Mouse (Mus musculus): Measurements from ENCODE around the gene Ssh2. TPM values are rescaled to one million over a fixed set of nuclear protein-coding genes. Genes with fewer than 3 reads are reported as not detected.
"Not testable (repeated sequence)": the region's sequence is repeated elsewhere in the genome, so short reads cannot be mapped to it uniquely, and the experiment has no call there.

Ssh2 gene
- total RNA-seq, 2 experiments from 2014 or later: 84.5 to 104 TPM

DNA sequence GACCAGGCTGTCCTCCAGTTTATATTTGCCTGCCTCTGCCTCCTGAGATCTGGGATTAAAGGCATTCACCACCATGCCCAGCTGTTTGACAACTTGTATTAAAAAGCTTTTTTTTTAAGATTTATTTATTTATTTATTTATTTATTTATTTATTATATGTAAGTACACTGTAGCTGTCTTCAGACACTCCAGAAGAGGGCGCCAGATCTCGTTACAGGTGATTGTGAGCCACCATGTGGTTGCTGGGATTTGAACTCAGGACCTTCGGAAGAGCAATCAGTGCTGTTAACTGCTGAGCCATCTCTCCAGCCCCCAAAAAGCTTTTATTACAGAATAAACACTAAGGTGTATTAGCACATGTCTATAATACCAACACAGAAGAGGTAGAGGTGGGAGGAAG is 172.1 kb downstream of the Ssh2 start:
- not testable (repeated sequence) for ATAC-seq (ENCODE audit: poor library complexity, severe bottlenecking)

DNA sequence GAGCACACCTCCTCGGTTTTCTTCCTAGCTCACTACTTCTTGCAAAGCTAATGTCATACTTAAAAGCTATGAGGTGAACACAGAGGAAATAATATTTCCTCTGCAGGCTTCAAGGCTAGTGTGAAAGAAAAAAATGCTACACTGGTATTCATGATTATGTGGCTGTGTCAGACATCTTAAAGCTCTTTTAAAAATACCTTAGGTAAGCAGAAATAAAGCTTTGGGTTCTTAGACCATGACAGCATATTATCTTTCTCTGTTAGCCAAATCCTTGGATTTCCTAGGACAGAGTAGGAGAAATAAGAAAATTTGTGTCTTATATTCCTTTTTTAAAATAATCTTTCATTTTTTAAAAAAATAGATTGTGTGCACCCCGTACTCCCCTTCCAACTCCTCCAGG is 179.5 kb downstream of the Ssh2 start:
- no peak for ATAC-seq (ENCODE audit: poor library complexity, severe bottlenecking)

DNA sequence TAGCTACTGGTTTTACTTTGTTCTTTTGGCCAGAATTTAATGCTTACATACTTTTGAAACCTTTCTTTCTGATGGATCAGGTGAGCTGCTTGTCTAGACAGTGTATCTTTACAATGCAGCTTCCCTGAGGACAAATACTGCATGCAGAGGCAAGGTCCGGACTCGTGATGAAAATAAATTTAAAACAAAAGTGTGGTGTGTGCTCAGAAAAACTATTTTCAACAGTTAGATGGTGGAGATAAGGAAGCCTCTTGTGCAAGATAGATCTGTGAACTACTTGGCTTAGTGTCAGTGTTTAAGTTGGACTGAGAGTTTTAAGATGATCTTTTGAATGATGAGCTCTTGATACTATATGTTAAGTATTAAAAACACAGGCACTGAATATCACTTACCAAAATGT is 186.4 kb downstream of the Ssh2 start:
- ATAC-seq (ENCODE audit: poor library complexity, severe bottlenecking): no peak

DNA sequence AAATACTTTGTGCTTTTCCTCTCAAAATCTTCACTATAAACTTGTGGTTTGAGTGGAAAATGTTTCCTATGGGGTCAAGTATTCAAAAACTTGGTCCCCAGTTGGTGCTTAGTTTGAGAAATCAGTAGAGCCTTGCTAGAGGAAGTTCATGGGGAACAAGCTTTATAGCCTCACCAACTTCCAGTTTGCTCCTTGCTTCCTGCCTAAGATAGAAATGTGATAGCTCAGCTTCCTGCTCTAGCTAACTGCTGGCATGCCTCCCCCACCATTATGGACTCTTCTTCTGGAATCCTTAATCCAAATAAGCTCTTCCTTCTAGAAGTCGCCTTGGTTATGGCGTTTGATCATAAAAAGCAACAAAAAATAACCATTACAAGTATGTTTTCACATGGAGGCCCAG is 190.2 kb downstream of the Ssh2 start:
- no peak for ATAC-seq (ENCODE audit: poor library complexity, severe bottlenecking)

DNA sequence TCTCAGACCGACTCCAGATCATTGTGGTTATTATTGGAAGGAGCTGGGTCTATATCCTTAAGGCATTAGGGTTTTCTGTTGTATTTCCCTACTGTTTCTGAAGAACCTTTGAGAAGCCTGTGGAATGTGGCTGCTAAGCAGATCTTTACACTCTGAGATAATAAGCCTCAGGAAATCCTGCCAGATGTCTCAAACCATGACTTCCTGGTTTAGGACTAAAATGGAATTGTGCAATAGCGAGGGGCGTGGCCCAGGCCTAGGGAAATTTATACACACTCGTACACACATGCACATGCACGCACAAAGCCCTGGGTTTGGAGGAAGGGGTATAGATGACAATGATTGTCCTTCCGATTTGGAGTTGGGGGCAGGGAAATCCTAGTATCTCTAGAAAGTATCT is 193.8 kb downstream of the Ssh2 start:
- ATAC-seq (ENCODE audit: poor library complexity, severe bottlenecking): peak; percentile 94

DNA sequence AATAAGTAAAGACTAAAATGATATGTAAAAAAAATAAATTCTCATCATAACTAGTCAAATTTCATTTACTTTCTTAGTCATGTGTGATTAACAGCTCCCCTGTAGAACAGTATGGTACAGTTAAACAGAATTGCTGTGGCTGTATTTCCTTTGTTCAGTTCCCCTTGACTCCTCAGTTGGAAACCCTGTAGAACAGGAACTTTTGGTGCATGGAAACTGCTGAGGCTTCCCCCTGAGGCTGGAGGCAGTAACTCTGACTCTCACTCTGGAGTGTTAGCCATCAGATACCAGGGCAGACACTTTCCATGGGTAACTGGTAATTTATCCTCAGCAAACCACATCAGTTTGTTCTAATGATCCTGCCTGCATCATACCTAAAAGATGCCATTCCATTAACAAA is 195.2 kb downstream of the Ssh2 start:
- 0 out of 2 replicates have a peak, but pooled peaks have one; percentile 33 for ATAC-seq (ENCODE audit: poor library complexity, severe bottlenecking)

DNA sequence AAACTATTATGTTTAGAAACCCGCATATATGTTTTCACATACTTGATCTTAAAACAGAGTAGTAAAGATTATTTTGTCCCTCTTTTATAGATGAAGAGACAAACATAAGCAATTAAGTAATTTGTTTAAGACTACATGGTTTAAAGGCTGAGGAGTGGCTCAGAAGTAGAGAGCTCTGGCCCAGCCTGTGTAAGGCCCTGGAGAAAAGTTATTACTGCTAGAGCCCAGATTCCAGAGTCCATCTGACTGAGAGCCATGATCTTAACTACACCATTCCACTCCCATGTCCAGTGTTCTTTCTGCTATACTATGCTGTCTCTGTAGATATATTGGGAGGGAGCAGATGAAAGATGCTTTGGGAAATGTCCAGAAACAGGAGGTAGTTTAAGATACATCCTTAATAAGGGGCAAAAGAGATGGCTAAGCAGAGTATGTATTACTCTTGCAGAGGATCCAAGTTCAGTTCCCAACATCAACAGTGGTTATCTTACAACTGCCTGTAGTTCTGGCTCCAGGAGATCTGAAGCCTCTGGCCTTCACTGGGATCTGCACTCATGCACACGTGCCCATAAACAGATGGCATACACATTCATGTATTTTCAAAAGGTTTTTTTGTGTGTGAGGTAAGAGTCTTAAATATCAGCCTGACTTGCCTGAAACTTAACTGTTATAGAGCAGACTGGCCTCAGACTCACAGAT is 198.2 kb downstream of the Ssh2 start:
- ATAC-seq (ENCODE audit: poor library complexity, severe bottlenecking): no peak

DNA sequence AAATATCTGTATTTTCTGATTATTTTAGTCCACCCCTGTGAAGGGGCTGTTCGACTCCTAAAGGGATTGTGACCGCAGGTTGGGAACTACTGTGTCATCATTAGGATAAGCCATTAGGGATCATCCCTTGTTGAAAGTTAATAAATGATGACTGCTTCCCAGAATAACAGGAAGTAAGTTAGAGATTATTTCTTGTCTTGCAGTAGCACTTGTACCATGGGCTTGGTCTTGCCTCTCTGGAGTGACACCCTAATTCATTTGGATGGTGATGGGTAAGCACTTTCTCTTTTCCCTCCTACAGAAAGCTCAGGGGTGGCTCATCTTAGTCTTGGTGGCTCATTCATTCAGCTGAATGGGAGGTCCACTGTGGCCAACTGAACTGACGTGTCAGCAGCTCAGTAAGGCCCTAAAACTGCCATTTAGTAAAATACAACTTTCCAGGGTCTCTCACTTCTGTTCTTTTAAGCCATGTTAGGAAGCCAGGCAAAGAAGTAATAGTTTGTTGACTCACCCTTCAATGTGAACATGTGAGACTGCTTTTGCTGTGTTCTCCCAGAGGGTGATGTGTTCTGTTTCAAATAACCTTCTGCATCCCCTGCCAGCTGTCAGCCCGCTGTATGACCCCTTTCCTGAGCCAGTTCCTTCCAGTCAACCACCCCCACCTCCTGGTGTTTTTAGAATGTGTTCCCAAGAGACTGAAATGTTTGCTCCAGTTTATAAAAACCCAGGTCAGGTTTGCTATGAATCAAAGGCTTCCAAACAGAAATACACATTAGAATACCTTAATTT is 200.3 kb downstream of the Ssh2 start:
- ATAC-seq (ENCODE audit: poor library complexity, severe bottlenecking): no peak

DNA sequence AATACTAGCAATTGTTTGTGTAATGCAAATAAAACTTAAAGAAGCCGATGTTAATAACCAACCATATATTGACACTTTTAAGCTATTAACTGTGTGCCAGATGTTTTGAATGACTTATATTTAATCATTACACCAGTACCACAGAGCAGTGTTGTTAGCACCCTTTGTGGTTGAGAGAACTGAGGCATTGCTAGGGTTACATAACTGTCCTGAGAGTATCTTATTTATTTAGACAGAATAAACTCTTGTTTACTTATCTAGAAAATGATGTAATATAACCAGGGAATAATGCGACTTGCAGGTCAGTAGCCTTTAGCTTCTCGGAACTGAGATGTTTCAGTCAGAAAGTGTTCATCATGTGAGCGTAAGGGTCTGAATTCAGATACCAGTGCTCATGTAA is 201.9 kb downstream of the Ssh2 start:
- no peak for ATAC-seq (ENCODE audit: poor library complexity, severe bottlenecking)

DNA sequence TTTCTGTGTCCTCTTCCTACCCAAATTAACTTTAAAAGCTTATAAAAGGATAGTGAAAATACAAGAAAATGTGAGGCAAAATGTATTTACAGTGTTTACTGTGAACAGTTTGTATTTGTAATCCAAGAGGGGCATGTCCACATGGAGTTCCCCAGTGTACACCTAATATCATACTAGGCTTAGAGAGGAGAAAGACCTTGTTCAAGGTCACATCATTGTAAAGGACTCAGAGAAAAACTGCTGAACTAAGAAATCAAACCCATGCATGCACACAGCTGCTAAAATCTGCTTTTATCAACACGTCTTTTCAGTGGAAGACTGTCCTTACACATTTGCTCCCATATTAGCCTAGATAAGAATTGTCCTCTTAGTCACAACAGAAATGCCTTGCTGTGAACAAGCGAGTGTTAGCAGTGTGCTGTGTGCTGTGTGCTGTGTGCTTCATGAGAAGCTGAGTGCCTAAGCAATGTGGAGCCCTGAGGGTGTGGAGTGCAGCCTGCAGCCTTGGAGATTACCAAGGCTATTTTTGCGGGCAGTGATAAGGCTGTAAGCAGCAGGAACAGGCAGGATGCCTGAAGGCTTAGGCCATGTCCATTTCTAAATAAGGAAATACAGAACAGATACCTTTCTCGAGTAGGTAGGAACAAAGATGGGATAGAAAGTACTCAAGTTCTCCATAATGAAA is 207.2 kb downstream of the Ssh2 start:
- ATAC-seq (ENCODE audit: poor library complexity, severe bottlenecking): no peak

DNA sequence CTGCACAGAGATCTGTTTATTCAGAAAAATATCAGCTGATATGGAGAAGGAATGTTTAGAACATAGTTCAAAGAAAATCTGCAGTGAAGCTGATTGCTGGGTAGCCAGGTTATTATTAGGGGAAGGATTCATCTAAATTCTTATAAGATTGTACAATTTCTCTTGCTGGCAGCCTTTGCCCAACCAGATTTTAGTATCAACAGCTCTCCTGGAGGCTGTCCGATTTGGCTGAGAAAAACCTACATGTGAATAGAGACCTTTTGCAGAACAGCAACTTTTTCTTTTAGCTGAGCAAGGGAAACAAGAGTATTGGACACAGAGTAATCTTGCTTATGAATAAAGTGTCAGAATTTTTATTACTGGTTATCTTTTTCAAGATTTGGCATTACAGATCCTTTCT is 212.4 kb downstream of the Ssh2 start:
- ATAC-seq (ENCODE audit: poor library complexity, severe bottlenecking): no peak

DNA sequence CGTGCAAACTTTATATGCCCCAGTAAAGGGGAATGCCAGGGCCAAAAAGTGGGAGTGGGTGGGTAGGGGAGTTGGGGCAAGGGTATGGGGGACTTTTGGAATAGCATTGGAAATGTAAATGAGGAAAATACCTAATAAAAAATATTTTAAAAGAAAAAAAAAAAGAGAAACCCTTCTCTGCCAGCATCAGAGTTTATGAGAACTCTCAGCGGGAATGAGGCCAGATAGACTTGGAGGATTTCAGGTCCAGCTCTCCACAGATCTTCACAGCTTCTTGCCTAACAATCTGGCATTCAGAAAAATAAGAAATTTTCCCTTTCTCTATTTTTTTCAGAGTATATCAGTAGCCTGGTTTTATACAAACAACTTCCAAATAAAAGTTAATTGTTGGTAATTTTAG is 220.9 kb downstream of the Ssh2 start:
- no peak for ATAC-seq (ENCODE audit: poor library complexity, severe bottlenecking)

DNA sequence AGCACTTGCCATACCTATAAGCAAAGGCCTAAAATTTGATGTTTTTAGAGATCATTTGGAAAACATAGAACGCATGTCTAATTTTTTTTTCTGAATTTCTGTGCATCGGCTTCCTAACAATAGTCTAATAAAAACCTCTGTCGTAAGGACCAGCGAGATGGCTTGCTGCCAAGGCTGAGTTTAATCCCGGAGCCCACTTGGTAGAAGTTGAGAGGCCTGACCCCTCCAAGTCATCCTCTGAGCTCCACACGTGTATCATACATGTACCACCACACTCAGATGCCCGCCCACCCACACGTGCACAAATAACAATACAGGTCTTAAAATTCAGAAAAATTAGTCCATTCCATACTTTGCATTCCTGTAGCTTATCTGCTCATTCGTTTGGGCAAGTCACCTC is 224.0 kb downstream of the Ssh2 start:
- no peak for ATAC-seq (ENCODE audit: poor library complexity, severe bottlenecking)

DNA sequence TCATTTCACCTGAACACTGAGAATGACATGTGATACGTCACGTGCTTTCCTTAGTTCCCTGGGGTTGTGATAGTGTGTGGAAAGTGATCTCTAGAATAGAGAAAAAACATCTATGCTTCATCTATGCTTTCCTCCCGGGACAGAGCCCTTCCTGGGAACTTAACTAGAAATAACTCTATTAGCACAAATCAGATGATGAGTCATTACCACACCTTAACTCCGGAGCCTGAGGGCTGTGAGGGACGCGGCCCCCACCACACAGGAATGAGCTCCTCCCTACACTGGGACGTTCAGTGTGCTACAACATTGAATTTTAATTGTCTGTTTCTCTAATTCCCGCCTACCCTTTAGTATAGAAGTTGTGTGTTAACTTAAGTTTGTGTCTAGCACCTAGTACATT is 224.9 kb downstream of the Ssh2 start:
- ATAC-seq (ENCODE audit: poor library complexity, severe bottlenecking): no peak

DNA sequence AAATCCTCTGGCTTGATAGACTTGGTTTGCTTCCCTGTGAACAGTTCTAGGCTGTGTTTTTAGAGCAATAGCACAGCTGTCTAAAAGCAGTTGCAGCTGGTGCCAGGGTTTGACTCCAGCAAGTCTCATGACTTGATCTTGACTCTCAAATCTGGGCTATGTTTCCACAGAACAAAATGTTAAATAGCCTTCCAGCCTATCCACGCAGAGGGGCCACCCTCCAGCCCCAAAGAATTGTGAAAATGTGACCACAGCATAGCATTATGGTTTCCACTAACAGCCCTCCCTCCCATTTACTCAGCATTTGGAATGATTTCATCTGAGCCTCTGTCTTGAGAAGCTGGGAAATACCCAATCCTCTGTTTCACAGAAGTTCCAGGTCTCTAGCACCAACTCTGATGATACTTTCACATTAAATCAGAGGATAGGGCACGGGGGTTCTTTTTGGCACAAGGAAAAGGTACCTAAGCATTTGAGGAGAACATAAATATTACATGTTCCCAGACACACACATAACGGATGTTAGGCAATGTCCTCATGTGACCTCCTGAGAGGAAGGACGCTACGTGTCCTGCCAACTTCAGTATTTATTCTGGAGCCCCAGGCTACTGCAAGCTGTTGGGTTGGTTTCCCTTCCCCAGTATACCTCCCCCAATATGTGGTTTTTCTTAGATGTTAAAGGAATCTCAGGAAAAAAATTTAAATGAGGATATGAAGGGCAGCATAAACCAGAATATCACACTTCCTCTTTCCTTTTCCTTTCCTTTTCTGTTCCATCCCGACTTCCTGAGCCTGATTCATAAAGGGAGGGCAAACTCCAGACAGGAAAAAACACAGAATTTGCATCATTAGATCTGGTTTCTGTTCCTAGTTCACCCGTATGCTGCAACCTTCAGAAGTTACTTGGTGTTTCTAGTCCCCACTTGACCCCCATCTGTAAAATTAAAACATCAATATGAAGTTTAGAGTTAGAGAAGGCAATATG is 226.4 kb downstream of the Ssh2 start:
- ATAC-seq (ENCODE audit: poor library complexity, severe bottlenecking): peak; percentile 79

DNA sequence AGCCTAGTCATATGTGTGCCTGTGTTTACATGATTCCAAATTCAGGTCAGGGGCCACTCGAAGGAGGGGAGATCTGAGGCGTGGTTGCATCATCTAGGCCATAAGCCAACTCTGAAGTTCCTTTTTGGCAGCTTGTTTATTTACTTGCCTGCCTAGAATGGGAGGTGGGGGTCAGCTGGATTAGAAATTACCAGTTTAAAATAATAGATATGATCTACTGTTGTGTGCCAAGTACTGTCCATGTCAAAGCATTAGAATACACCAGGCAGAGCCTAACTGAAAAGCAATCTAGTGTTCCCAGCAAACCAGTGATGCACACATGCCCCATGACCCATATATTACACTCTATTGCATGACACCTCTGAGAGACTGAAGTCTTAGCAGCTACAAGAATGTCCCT is 228.9 kb downstream of the Ssh2 start:
- ATAC-seq (ENCODE audit: poor library complexity, severe bottlenecking): no peak

DNA sequence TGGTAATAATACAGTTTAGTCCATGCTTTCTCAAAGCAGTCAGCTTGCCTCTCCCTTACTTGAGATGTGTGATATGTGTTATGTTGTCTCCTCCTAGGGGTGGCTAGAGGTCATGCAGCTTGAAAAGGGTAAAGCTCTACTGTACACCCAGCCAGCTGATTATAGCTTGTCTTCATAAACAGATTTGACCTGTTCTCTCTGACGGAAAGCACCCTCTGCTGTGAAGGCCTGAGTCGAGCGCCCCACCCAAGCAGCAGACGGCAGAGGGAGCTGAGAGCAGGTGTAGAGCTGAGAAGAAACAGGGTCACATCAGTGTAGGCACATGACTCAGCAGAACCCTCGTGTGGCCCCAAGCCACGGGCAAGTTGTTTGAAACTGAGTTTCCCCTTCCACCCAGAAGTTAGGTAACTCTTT is 230.5 kb downstream of the Ssh2 start:
- peak; percentile 72 for ATAC-seq (ENCODE audit: poor library complexity, severe bottlenecking)

DNA sequence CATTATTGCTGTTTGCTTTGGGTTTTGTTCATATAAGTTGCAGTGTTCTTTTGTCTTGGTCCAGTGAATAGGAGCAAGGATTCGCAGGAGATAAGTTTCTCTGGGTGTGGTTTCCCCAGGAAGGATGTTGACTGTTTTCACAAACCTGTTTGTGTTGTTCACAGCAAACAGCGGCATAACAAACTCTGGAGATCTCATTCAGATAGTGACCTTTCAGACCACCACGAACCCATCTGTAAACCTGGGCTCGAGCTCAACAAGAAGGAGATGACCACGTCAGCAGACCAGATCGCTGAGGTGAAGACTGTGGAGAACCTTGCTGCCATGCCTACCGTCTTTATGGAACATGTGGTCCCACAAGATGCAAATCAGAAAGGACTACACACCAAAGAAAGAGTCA is 233.1 kb downstream of the Ssh2 start:
- no peak for ATAC-seq (ENCODE audit: poor library complexity, severe bottlenecking)

DNA sequence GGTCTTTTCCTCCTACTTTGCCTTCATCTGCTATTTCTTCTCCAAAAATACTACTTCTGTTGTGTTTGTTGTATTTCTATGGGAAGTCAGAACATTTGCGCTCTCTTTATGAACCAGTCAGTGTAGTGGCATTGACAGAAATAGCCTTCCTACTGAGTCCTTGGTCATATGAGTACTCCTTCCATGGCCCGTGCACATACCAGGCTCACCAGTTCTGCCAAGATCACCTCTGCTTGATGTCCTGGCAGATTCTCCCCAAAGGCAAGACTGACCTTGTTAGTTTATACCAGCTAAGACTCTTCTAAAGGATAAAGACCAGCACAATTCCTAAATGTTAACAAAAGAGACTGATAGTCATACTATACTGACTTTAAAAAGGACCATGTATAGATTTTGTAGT is 235.6 kb downstream of the Ssh2 start:
- no peak for ATAC-seq (ENCODE audit: poor library complexity, severe bottlenecking)

DNA sequence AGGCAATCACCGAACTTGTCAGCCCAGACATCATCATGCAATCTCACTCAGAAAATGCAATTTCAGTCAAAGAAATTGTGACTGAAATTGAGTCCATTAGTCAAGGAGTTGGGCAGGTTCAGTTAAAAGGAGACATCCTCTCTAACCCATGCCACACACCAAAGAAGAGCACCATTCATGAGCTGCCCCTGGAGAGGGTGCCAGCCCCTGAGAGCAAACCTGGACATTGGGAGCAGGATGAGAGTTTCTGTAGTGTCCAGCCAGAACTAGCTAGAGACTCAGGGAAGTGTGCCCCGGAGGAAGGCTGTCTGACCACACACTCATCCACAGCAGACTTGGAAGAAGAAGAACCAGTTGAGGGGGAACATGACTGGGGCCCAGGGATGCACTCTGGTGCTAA is 237.3 kb downstream of the Ssh2 start:
- ATAC-seq (ENCODE audit: poor library complexity, severe bottlenecking): no peak

All from megakaryocyte, adult 5-6 weeks (primary cell).